8 mouse cellular contexts compared by ENCODE assay signal in genomic region chr8:8689454-8690145, GRCm38 (mm10). TPM values are rescaled to one million over a fixed set of nuclear protein-coding genes. Genes with fewer than 3 reads are reported as not detected.
DNase-seq lines count a peak whose midpoint lies in the region; ATAC-seq and TF ChIP-seq lines count a peak whose summit lies in the region.

No protein-coding gene starts in this region.

- H3K27ac ChIP-seq in ES-E14 (ENCODE audit: insufficient read depth, low read depth, low read length, poor library complexity, severe bottlenecking) = peak overlapping the region; percentile 96
- peak overlapping the region; percentile 96 for H3K27ac ChIP-seq in forebrain, embryonic 16.5 days (ENCODE audit: low read length)
- H3K27ac ChIP-seq in lung, embryonic 15.5 days = peak overlapping the region; percentile 98
- H3K27ac ChIP-seq in thymus, adult 2 months (ENCODE audit: control insufficient read depth, insufficient read depth, low read length) = peak overlapping the region; percentile 56

- peak overlapping the region; percentile 98 for H3K9ac ChIP-seq in ES-E14 (ENCODE audit: insufficient read depth, low read depth, low read length, poor library complexity, severe bottlenecking)
- H3K9ac ChIP-seq in forebrain, embryonic 16.5 days (replicated peaks; ENCODE audit: low read depth, low read length) = peak overlapping the region; percentile 97
- peak overlapping the region; percentile 100 for H3K9ac ChIP-seq in lung, embryonic 15.5 days

- TF ChIP-seq POLR2A in thymus, adult 2 months (IDR thresholded peaks at IDR 0.05; ENCODE audit: control insufficient read depth, extremely low read depth, insufficient read depth, low read length, poor library complexity) = no peak

- peaks cover 0 to 4% of the 10 kb centered on the region in 2 experiments; a peak in 1 of 4 replicates for H3K4me1 ChIP-seq in ES-E14 (ENCODE audit: control insufficient read depth in 2 of 2, insufficient read depth in 2 of 2, low read length in 2 of 2, poor library complexity in 1 of 2)
- peaks cover 35% of the 10 kb centered on the region for H3K4me1 ChIP-seq in forebrain, embryonic 16.5 days (replicated peaks; ENCODE audit: control insufficient read depth, insufficient read depth, low read length)
- H3K4me1 ChIP-seq in lung, embryonic 15.5 days = peaks cover 36% of the 10 kb centered on the region
- H3K4me1 ChIP-seq in thymus, adult 2 months (replicated peaks; ENCODE audit: control insufficient read depth, insufficient read depth, low read length) = peaks cover 15% of the 10 kb centered on the region

- H3K4me2 ChIP-seq in forebrain, embryonic 16.5 days (ENCODE audit: low read length) = peak overlapping the region; percentile 69
- H3K4me2 ChIP-seq in lung, embryonic 15.5 days = peak overlapping the region; percentile 57

- H3K4me3 ChIP-seq in ES-E14 (ENCODE audit: insufficient read depth in 1 of 2, low read depth in 1 of 2, low read length in 2 of 2, poor library complexity in 1 of 2, severe bottlenecking in 1 of 2) = peak overlapping the region; percentile 91 to 94
- peak overlapping the region; percentile 85 for H3K4me3 ChIP-seq in forebrain, embryonic 16.5 days (replicated peaks; ENCODE audit: low read length)
- peak overlapping the region; percentile 96 for H3K4me3 ChIP-seq in lung, embryonic 15.5 days
- H3K4me3 ChIP-seq in thymus, adult 2 months (ENCODE audit: control insufficient read depth, insufficient read depth, low read length) = peak overlapping the region; percentile 78

- in situ Hi-C loops in ES-E14 (cut with MboI; ENCODE audit: low sequenced_read_pairs in 2 of 2, unreplicated experiment in 2 of 2) = no loop called here

- no peaks in the 10 kb centered on the region for H3K27me3 ChIP-seq in forebrain, embryonic 16.5 days (replicated peaks; ENCODE audit: control insufficient read depth, insufficient read depth, low read length)
- no peaks in the 10 kb centered on the region for H3K27me3 ChIP-seq in lung, embryonic 15.5 days
- H3K27me3 ChIP-seq in thymus, adult 2 months (ENCODE audit: control insufficient read depth, insufficient read depth, low read length) = no peaks in the 10 kb centered on the region

- WGBS in forebrain, embryonic 16.5 days = under 1% methylated on average over 65 of the region's 68 CpGs
- WGBS in lung, embryonic 15.5 days = under 1% methylated on average over 61 of the region's 68 CpGs
- 1% methylated on average over 68 of the region's 68 CpGs for WGBS in thymus, adult 2 months

- ATAC-seq in forebrain, embryonic 16.5 days = peak; percentile 74
- ATAC-seq in lung, embryonic 15.5 days (ENCODE audit: borderline replicate concordance, extremely low read depth, low FRiP score, low TSS enrichment) = peak; percentile 73

- H3K9me3 ChIP-seq in ES-E14 (ENCODE audit: control insufficient read depth, insufficient read depth, low read depth, low read length) = no peaks in the 10 kb centered on the region
- no peaks in the 10 kb centered on the region for H3K9me3 ChIP-seq in forebrain, embryonic 16.5 days (ENCODE audit: control insufficient read depth, low read length)
- H3K9me3 ChIP-seq in lung, embryonic 15.5 days = no peaks in the 10 kb centered on the region

- DNase-seq in ES-E14 (ENCODE audit: low read depth, low spot score) = no peak
- peak; percentile 69 for DNase-seq in cerebellum, adult 11-12 months
- DNase-seq in heart, postnatal 4 days = peak; percentile 75
- peak; percentile 36 to 57 for DNase-seq in layer of hippocampus, adult 8-10 months (ENCODE audit: low spot score in 2 of 2)
- DNase-seq in ovary, adult 18-20 months (ENCODE audit: low spot score) = peak; percentile 40
- peak; percentile 70 for DNase-seq in thymus, adult 2 months

- no peaks in the 10 kb centered on the region for H3K36me3 ChIP-seq in ES-E14 (ENCODE audit: control insufficient read depth, insufficient read depth, low read length, poor library complexity, severe bottlenecking)
- H3K36me3 ChIP-seq in forebrain, embryonic 16.5 days (ENCODE audit: control insufficient read depth, insufficient read depth) = no peaks in the 10 kb centered on the region
- no peaks in the 10 kb centered on the region for H3K36me3 ChIP-seq in lung, embryonic 15.5 days
- no peaks in the 10 kb centered on the region for H3K36me3 ChIP-seq in thymus, adult 2 months (ENCODE audit: control insufficient read depth, insufficient read depth, low read length)

- TF ChIP-seq CTCF in thymus, adult 2 months (IDR thresholded peaks at IDR 0.05; ENCODE audit: borderline replicate concordance, control insufficient read depth, extremely low read depth, insufficient read depth, low read length, poor library complexity) = no peak

TF ChIP-seq in ES-E14, 5 proteins besides CTCF, POLR2A, EP300 and RAD21:
- no peak for TF ChIP-seq ZC3H11A (IDR thresholded peaks at IDR 0.05; ENCODE audit: borderline replicate concordance, low read depth, low read length)
- no peak for TF ChIP-seq HCFC1 (IDR thresholded peaks at IDR 0.05; ENCODE audit: borderline replicate concordance, insufficient read depth, low read length)
- no peak for TF ChIP-seq CHD2 (IDR thresholded peaks at IDR 0.05; ENCODE audit: low read depth, low read length)
- TF ChIP-seq ZNF384 (IDR thresholded peaks at IDR 0.05; ENCODE audit: low read depth, low read length) = no peak
- no peak for TF ChIP-seq MAFK (IDR thresholded peaks at IDR 0.05; ENCODE audit: insufficient read depth, low read depth, low read length)

RNA-seq across cellular contexts. Expression of gene Arglu1, which starts 0.7 kb away (rescaled TPM):
- total RNA-seq in ES-E14 (2012; rRNA removed) = 74.4 and 75.9 TPM in 2 replicates
- polyA plus RNA-seq in forebrain, embryonic 16.5 days (2015; fragmentation: Nextera tagmentation; extraction: Ambion mirVana) = 181 and 192 TPM in 2 replicates
- 10 to 100 TPM; 52.9 to 59.7 TPM for total RNA-seq in heart, postnatal 4 days (2021)
- total RNA-seq in layer of hippocampus, adult 8-10 months (2022) = 100 to 1,000 TPM in 2 of 4 experiments, 10 to 100 TPM in 2; 88.6 to 108 (median 96.4) TPM
- polyA plus RNA-seq in lung, embryonic 15.5 days (2015; fragmentation: Nextera tagmentation; extraction: Ambion mirVana) = 152 and 154 TPM in 2 replicates
- polyA plus RNA-seq in thymus, adult 2 months (2012; rRNA removed) = 56.9 and 69.4 TPM in 2 replicates

RNA-seq across cellular contexts. Expression of gene Efnb2, which starts 28.6 kb away (rescaled TPM):
- 30.6 and 33.4 TPM in 2 replicates for total RNA-seq in ES-E14 (2012; rRNA removed)
- 54.6 and 68.2 TPM in 2 replicates for polyA plus RNA-seq in forebrain, embryonic 16.5 days (2015; fragmentation: Nextera tagmentation; extraction: Ambion mirVana)
- 10 to 100 TPM; 47.4 to 47.8 TPM for total RNA-seq in heart, postnatal 4 days (2021)
- 10 to 100 TPM; 33.8 to 44.3 (median 39.9) TPM for total RNA-seq in layer of hippocampus, adult 8-10 months (2022)
- 25.7 and 26.2 TPM in 2 replicates for polyA plus RNA-seq in lung, embryonic 15.5 days (2015; fragmentation: Nextera tagmentation; extraction: Ambion mirVana)
- 17.6 and 17.8 TPM in 2 replicates for polyA plus RNA-seq in thymus, adult 2 months (2012; rRNA removed)
